Mouse (Mus musculus) embryonic fibroblast, embryonic 13.5 days (primary cell): Measurements from ENCODE around the gene Gad1. TPM values are rescaled to one million over a fixed set of nuclear protein-coding genes. Genes with fewer than 3 reads are reported as not detected.

ENCODE experiments used
- H3K27ac ChIP-seq: 2 replicates; pipeline ENCODE4 v1.5.1; 2012; ENCODE audit warnings: low read length, control low read depth, inconsistent platforms; ENCODE audit not compliant: insufficient read depth
- H3K4me1 ChIP-seq: 2 replicates; pipeline ENCODE4 v1.6.1; 2011; ENCODE audit warnings: low read length; ENCODE audit not compliant: control insufficient read depth, insufficient read depth
- H3K4me3 ChIP-seq: 2 replicates; pipeline ENCODE4 v1.5.1; 2011; ENCODE audit warnings: mild to moderate bottlenecking, control low read depth, low read length; ENCODE audit not compliant: insufficient read depth
- CTCF ChIP-seq: IDR thresholded peaks from 2 replicates; pipeline ENCODE4 v1.5.1; 2011; ENCODE audit warnings: mild to moderate bottlenecking, control low read depth, low read length, moderate library complexity, borderline replicate concordance; ENCODE audit not compliant: insufficient read depth
- POLR2A ChIP-seq: IDR thresholded peaks from 2 replicates; pipeline ENCODE4 v1.6.1; 2011; ENCODE audit warnings: low read depth, mild to moderate bottlenecking, control low read depth, low read length, moderate library complexity
- polyA plus RNA-seq: library from polyadenylated mRNA; stranded (reverse); fragments of >200 nt; gene quantifications from 2 replicates; pipeline ENCODE4 v1.2.4, GENCODE M21; 2011; ENCODE audit warnings: low read depth; ENCODE audit not compliant: missing spikeins, insufficient read length

Gad1 gene
- polyA plus RNA-seq, 1 experiment, result not detected

- no peak overlapping the region for H3K4me3 ChIP-seq
- H3K27ac ChIP-seq, result no peak overlapping the region
- no peaks in the 10 kb centered on the region for H3K4me1 ChIP-seq
- TF ChIP-seq POLR2A (no peak), CTCF (no peak)
Measured at GRCm38 (mm10) chr2:70552067-70552598, 739 bp upstream of the Gad1 start.

- TF ChIP-seq CTCF (no peak), POLR2A (no peak)
Measured at GRCm38 (mm10) chr2:70553826-70554225, 954 bp downstream of the Gad1 start.

GRCm38 (mm10) chr2:70558112-70558842 is 5.4 kb downstream of the Gad1 start:
- H3K27ac ChIP-seq, result no peak overlapping the region
- no peak overlapping the region for H3K4me3 ChIP-seq
- H3K4me1 ChIP-seq, result no peaks in the 10 kb centered on the region
- TF ChIP-seq CTCF (peak; percentile 65; the same call in 1 of the 2 replicates), POLR2A (no peak)

More at GRCm38 (mm10) chr2:70553826-70554225, 954 bp downstream of the Gad1 start:
- no peaks in the 10 kb centered on the region for H3K4me1 ChIP-seq
- H3K4me3 ChIP-seq, result no peak overlapping the region
- no peak overlapping the region for H3K27ac ChIP-seq

- Histone ChIP-seq H3K4me1 (no peaks in the 10 kb centered on the region), H3K4me3 (no peak overlapping the region), H3K27ac (no peak overlapping the region)
- no peak for TF ChIP-seq POLR2A
- TF ChIP-seq CTCF, result no peak
Measured at GRCm38 (mm10) chr2:70558843-70559451, 6.1 kb downstream of the Gad1 start.

GRCm38 (mm10) chr2:70559520-70559919 is 6.6 kb downstream of the Gad1 start:
- TF ChIP-seq CTCF, result no peak
- no peak for TF ChIP-seq POLR2A
- no peak overlapping the region for H3K27ac ChIP-seq
- no peak overlapping the region for H3K4me3 ChIP-seq
- no peaks in the 10 kb centered on the region for H3K4me1 ChIP-seq

- no peaks in the 10 kb centered on the region for H3K4me1 ChIP-seq
- no peak overlapping the region for H3K27ac ChIP-seq
- TF ChIP-seq CTCF (0 out of 2 replicates have a peak, but pooled peaks have one; percentile 13), POLR2A (no peak)
- no peak overlapping the region for H3K4me3 ChIP-seq
Measured at GRCm38 (mm10) chr2:70561077-70561795, 8.4 kb downstream of the Gad1 start.

- H3K27ac ChIP-seq, result no peak overlapping the region
- no peaks in the 10 kb centered on the region for H3K4me1 ChIP-seq
- no peak overlapping the region for H3K4me3 ChIP-seq
- TF ChIP-seq CTCF, result no peak
- TF ChIP-seq POLR2A, result no peak
Measured at GRCm38 (mm10) chr2:70562011-70562491, 9.2 kb downstream of the Gad1 start.

GRCm38 (mm10) chr2:70562611-70562980 is 9.7 kb downstream of the Gad1 start:
- Histone ChIP-seq H3K27ac (no peak overlapping the region), H3K4me3 (no peak overlapping the region), H3K4me1 (no peaks in the 10 kb centered on the region)
- TF ChIP-seq CTCF, result no peak
- TF ChIP-seq POLR2A, result no peak

- no peak overlapping the region for H3K4me3 ChIP-seq
- no peaks in the 10 kb centered on the region for H3K4me1 ChIP-seq
- no peak overlapping the region for H3K27ac ChIP-seq
- no peak for TF ChIP-seq CTCF
- no peak for TF ChIP-seq POLR2A
Measured at GRCm38 (mm10) chr2:70562981-70563671, 10.3 kb downstream of the Gad1 start.
